Mouse (Mus musculus) heart, embryonic 12.5 days (tissue): ENCODE results near the gene Rnf8. TPM values are rescaled to one million over a fixed set of nuclear protein-coding genes. Genes with fewer than 3 reads are reported as not detected.
"Not testable (repeated sequence)": the region's sequence is repeated elsewhere in the genome, so short reads cannot be mapped to it uniquely, and the experiment has no call there.

Source experiments
- ATAC-seq: fragments of 200-750 bp; cut with Nextera tagmentation; 2 replicates; pipeline ENCODE4 v1.8.0; 2017; ENCODE audit warnings: moderate TSS enrichment, moderate library complexity; ENCODE audit not compliant: insufficient number of reproducible peaks, low FRiP score
- H3K27ac ChIP-seq: fragments of 300-500 bp; sonication (generic); 2 replicates; pipeline ENCODE4 v1.5.1; 2016; ENCODE audit warnings: mild to moderate bottlenecking, moderate library complexity; ENCODE audit not compliant: poor library complexity, severe bottlenecking
- H3K27me3 ChIP-seq: fragments of 300-500 bp; sonication (generic); replicated peaks from 2 replicates; pipeline ENCODE4 v1.6.1; 2016; ENCODE audit warnings: mild to moderate bottlenecking, moderate library complexity
- H3K36me3 ChIP-seq: fragments of 300-500 bp; sonication (generic); 2 replicates; pipeline ENCODE4 v1.6.1; 2016; ENCODE audit warnings: mild to moderate bottlenecking, moderate library complexity
- H3K4me1 ChIP-seq: fragments of 300-500 bp; sonication (generic); replicated peaks from 2 replicates; pipeline ENCODE4 v1.6.1; 2016; ENCODE audit warnings: mild to moderate bottlenecking
- H3K4me2 ChIP-seq: fragments of 300-500 bp; sonication (generic); 2 replicates; pipeline ENCODE4 v1.6.1; 2016; ENCODE audit warnings: mild to moderate bottlenecking, moderate library complexity
- H3K4me3 ChIP-seq: fragments of 300-500 bp; sonication (generic); 2 replicates; pipeline ENCODE4 v1.5.1; 2016; ENCODE audit warnings: mild to moderate bottlenecking
- H3K9ac ChIP-seq: fragments of 300-500 bp; sonication (generic); 2 replicates; pipeline ENCODE4 v1.6.1; 2016; ENCODE audit warnings: mild to moderate bottlenecking, moderate library complexity
- H3K9me3 ChIP-seq: fragments of 300-500 bp; sonication (generic); replicated peaks from 2 replicates; pipeline ENCODE4 v1.6.1; 2016; ENCODE audit warnings: mild to moderate bottlenecking, moderate library complexity
- WGBS: fragments of 180-500 bp; shearing (Covaris S2); methylation state at CpG from one replicate; pipeline ENCODE4 v1.1.7; 2016; 5-methylcytosine and 5-hydroxymethylcytosine counted together
- polyA plus RNA-seq: library from polyadenylated mRNA; unstranded; fragments of >200 nt; fragmentation: Nextera tagmentation; extraction: Ambion mirVana; gene quantifications from 2 replicates; pipeline ENCODE4 v1.2.1, GENCODE M21; 2016

The Rnf8 gene
- polyA plus RNA-seq, 1 experiment from 2014 or later = 52.2 TPM

DNA sequence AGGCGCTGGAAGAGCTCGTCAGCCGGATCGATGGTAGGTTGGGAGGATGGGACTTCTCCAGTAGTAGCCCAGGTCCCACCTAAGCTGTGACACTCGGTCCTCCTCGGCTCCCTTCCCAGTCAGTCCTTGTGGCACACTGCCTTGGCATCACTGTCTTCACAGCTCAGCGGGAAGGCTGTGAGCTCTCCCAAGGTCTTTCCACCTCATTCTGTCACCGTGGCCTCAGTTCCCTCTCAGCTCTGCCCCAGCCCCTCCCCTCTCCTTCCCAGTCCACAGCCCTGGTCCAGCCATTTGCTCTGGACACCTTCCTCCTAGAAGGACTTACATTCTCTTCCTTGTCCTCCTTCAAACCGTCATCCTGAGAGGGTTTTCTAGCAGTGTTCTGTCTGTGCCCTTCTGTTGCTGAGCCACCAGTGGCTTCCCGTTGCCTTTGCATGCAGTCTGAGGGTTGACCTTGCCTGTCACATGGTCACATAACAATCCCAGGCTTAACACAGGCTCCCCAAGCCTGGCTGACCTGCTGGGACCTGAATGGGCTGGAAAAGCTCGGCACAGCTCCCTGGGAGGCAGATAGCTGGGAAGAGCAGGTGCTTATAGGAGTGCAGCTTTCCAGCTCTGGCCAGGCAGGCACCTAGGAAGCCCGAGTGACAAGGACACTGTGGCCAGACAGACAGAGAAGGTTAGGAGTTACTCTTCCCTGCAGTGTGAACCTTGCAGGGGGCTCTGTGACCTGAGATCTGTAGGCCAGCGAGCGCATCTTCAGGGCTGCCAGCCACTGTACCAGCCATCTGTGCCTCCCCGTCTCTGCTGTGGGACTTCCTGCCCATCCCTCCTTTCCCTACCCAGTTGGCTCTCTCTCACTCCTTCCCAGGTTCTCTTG is 18.5 kb upstream of the Rnf8 start:
- Histone ChIP-seq H3K36me3 (peaks cover 68% of the 10 kb centered on the region), H3K9ac (0 out of 2 replicates have a peak overlapping the region, but pooled peaks have one; percentile 1), H3K4me1 (peaks cover 29% of the 10 kb centered on the region), H3K27me3 (no peaks in the 10 kb centered on the region), H3K4me2 (no peak overlapping the region), H3K9me3 (no peaks in the 10 kb centered on the region), H3K4me3 (no peak overlapping the region), H3K27ac (no peak overlapping the region)
- no peak for ATAC-seq
- 75% methylated on average over 15 of the region's 15 CpGs for WGBS

GRCm38 (mm10) chr17:29596771-29597132 is 17.8 kb upstream of the Rnf8 start:
- Histone ChIP-seq H3K9me3 (no peaks in the 10 kb centered on the region), H3K36me3 (peaks cover 70% of the 10 kb centered on the region), H3K27ac (no peak overlapping the region), H3K27me3 (no peaks in the 10 kb centered on the region), H3K4me3 (no peak overlapping the region), H3K9ac (no peak overlapping the region), H3K4me1 (peaks cover 35% of the 10 kb centered on the region), H3K4me2 (no peak overlapping the region)
- 89% methylated on average over 13 of the region's 13 CpGs for WGBS
- no peak for ATAC-seq

DNA sequence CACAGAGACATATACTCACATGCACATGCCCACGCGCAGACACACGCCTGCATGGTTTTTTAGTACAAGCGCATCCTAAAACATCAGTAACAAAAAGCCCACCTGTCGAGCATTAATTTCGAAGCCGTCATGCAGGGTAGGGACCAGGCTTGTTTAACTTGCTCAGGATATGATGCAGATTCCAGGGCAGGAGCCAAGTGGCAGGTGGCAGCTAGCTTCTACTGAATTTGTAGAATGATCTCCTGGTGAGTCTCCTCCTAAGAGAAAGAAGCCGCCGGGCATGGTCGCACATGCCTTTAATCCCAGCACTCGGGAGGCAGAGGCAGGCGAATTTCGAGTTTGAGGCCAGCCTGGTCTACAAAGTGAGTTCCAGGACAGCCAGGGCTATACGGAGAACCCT is 15.5 kb upstream of the Rnf8 start:
- 89% methylated on average over 14 of the region's 14 CpGs for WGBS
- H3K9ac ChIP-seq = no peak overlapping the region
- no peak overlapping the region for H3K27ac ChIP-seq
- H3K27me3 ChIP-seq = no peaks in the 10 kb centered on the region
- H3K4me3 ChIP-seq = no peak overlapping the region
- no peak for ATAC-seq
- H3K4me1 ChIP-seq = peaks cover 31% of the 10 kb centered on the region
- 0 out of 2 replicates have a peak, but pooled peaks cover 3% of the 10 kb centered on the region for H3K9me3 ChIP-seq
- H3K4me2 ChIP-seq = no peak overlapping the region
- peaks cover 77% of the 10 kb centered on the region for H3K36me3 ChIP-seq

DNA sequence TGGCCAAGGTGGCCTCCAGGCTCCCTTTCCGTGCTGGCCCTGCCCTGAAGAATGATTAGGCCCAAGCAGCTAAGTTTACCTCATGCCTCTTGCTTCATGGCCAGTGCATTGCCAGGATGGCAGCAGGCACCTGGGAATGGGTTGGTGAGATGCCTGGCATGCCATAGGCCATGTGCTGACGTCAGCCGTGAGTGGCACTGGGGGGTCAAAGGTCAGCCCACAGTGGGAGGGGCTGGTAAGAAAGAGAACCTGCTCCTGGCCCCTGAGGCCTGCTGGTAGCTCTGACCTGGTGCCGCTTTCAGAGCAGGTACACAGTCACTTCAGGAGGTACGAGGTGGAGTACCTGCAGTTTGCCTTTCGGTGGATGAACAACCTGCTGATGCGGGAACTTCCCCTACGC is 15.1 kb upstream of the Rnf8 start:
- H3K4me1 ChIP-seq = peaks cover 31% of the 10 kb centered on the region
- WGBS = 88% methylated on average over 8 of the region's 8 CpGs
- H3K27me3 ChIP-seq = no peaks in the 10 kb centered on the region
- peaks cover 75% of the 10 kb centered on the region for H3K36me3 ChIP-seq
- no peak overlapping the region for H3K4me2 ChIP-seq
- no peak overlapping the region for H3K9ac ChIP-seq
- 0 out of 2 replicates have a peak, but pooled peaks cover 3% of the 10 kb centered on the region for H3K9me3 ChIP-seq
- H3K27ac ChIP-seq = no peak overlapping the region
- no peak overlapping the region for H3K4me3 ChIP-seq
- ATAC-seq = no peak

- H3K36me3 ChIP-seq = peaks cover 74% of the 10 kb centered on the region
- H3K4me3 ChIP-seq = no peak overlapping the region
- no peak overlapping the region for H3K4me2 ChIP-seq
- H3K27me3 ChIP-seq = no peaks in the 10 kb centered on the region
- peaks cover 28% of the 10 kb centered on the region for H3K4me1 ChIP-seq
- 0 out of 2 replicates have a peak, but pooled peaks cover 3% of the 10 kb centered on the region for H3K9me3 ChIP-seq
- 36% methylated on average over 4 of the region's 4 CpGs for WGBS
- H3K27ac ChIP-seq = no peak overlapping the region
- H3K9ac ChIP-seq = peak overlapping the region; percentile 24; the same call in 1 of the 2 replicates
- no peak for ATAC-seq
These were observed 13.2 kb upstream of the Rnf8 start for GRCm38 (mm10) chr17:29601391-29601790.

DNA sequence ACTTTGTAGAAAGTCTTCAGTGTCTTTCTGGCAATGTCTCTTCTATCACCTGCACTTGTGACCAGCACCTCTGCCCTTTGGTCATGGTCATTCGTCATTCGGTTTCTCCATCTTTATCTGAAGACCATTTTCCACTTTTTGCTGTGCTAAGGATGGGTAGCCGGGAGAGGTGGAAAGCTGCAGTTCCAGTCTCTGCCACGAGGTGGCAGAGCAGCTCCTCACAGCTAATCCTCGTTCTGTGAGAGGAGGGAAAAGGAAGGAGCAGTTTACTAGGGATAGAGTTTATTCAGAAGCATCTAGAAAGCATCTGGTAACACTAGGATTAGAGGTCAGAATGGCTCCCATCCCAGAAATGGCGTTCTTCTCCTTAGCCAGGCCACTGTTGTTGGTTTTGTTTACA is 11.3 kb upstream of the Rnf8 start:
- 19% methylated on average over 6 of the region's 6 CpGs for WGBS
- Histone ChIP-seq H3K9ac (no peak overlapping the region), H3K36me3 (peaks cover 70% of the 10 kb centered on the region), H3K4me3 (no peak overlapping the region), H3K4me2 (no peak overlapping the region), H3K27ac (no peak overlapping the region), H3K27me3 (no peaks in the 10 kb centered on the region), H3K4me1 (peaks cover 15% of the 10 kb centered on the region), H3K9me3 (0 out of 2 replicates have a peak, but pooled peaks cover 3% of the 10 kb centered on the region)
- ATAC-seq = no peak

- 82% methylated on average over 5 of the region's 5 CpGs for WGBS
- H3K27me3 ChIP-seq, H3K36me3 ChIP-seq, H3K9me3 ChIP-seq, H3K27ac ChIP-seq, H3K4me3 ChIP-seq, ATAC-seq, H3K9ac ChIP-seq, H3K4me2 ChIP-seq: not testable (repeated sequence)
- H3K4me1 ChIP-seq = peaks cover 36% of the 10 kb centered on the region
These were observed 1.1 kb upstream of the Rnf8 start for GRCm38 (mm10) chr17:29613453-29613852.

- no peaks in the 10 kb centered on the region for H3K9me3 ChIP-seq
- peaks cover 18% of the 10 kb centered on the region for H3K36me3 ChIP-seq
- H3K27me3 ChIP-seq = no peaks in the 10 kb centered on the region
- WGBS = under 1% methylated on average over 43 of the region's 43 CpGs
- H3K9ac ChIP-seq = peak overlapping the region; percentile 96
- H3K27ac ChIP-seq = peak overlapping the region; percentile 96
- H3K4me1 ChIP-seq = peaks cover 36% of the 10 kb centered on the region
- peak; percentile 69 for ATAC-seq
- H3K4me2 ChIP-seq = peak overlapping the region; percentile 92
- H3K4me3 ChIP-seq = peak overlapping the region; percentile 91
These were observed 498 bp downstream of the Rnf8 start for GRCm38 (mm10) chr17:29615024-29615551.

GRCm38 (mm10) chr17:29615616-29616015 is 1.0 kb downstream of the Rnf8 start:
- ATAC-seq = no peak
- Histone ChIP-seq H3K27me3 (no peaks in the 10 kb centered on the region), H3K36me3 (peaks cover 21% of the 10 kb centered on the region), H3K4me3 (peak overlapping the region; percentile 91), H3K4me2 (peak overlapping the region; percentile 92), H3K4me1 (peaks cover 36% of the 10 kb centered on the region), H3K9me3 (no peaks in the 10 kb centered on the region), H3K9ac (peak overlapping the region; percentile 96), H3K27ac (0 out of 2 replicates have a peak overlapping the region, but pooled peaks have one; percentile 96)
- WGBS = 9% methylated on average over 4 of the region's 4 CpGs

DNA sequence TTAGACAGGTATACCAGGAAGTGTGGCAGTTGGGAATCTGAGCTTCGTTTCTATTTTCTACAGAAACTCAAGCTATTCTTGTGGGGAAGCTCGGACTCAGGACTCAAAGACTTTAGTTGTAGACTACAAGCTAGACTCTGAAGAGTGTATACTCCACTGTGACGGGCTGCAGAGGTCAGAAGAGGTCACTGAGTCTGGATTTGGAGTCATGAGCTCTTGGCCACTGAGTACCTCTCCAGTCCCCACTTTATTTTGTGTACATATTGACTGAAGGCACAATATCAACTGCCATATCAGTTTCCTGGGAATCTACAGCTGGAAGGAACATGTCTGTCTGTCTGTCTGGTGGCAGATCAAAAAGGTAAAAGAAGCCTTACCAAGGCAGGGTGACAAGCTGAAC is 4.6 kb downstream of the Rnf8 start:
- Histone ChIP-seq H3K4me2 (no peak overlapping the region), H3K4me1 (peaks cover 20% of the 10 kb centered on the region), H3K27me3 (no peaks in the 10 kb centered on the region), H3K27ac (no peak overlapping the region), H3K36me3 (peaks cover 55% of the 10 kb centered on the region), H3K4me3 (no peak overlapping the region), H3K9ac (no peak overlapping the region), H3K9me3 (no peaks in the 10 kb centered on the region)
- 76% methylated on average over 3 of the region's 3 CpGs for WGBS
- no peak for ATAC-seq

- no peaks in the 10 kb centered on the region for H3K4me1 ChIP-seq
- H3K36me3 ChIP-seq = peaks cover 94% of the 10 kb centered on the region
- no peaks in the 10 kb centered on the region for H3K27me3 ChIP-seq
- H3K9me3 ChIP-seq = no peaks in the 10 kb centered on the region
- no peak overlapping the region for H3K4me2 ChIP-seq
- no peak for ATAC-seq
- no peak overlapping the region for H3K4me3 ChIP-seq
- H3K27ac ChIP-seq = no peak overlapping the region
- WGBS = 94% methylated on average over 8 of the region's 8 CpGs
- no peak overlapping the region for H3K9ac ChIP-seq
These were observed 8.9 kb downstream of the Rnf8 start for GRCm38 (mm10) chr17:29623488-29623887.
